Mouse (Mus musculus) olfactory bulb, adult 2 months (tissue): ENCODE measurements around the gene Zfr2.

Experiments used
- CTCF ChIP-seq: fragments of 200-500 bp; IDR thresholded peaks from 2 replicates; pipeline ENCODE4 v1.5.1; 2012; ENCODE audit warnings: low read depth, mild to moderate bottlenecking, low read length, moderate library complexity; ENCODE audit not compliant: insufficient read depth
- POLR2A ChIP-seq: fragments of 200-500 bp; IDR thresholded peaks from 2 replicates; pipeline ENCODE4 v1.6.1; 2012; ENCODE audit warnings: mild to moderate bottlenecking, low read depth, low read length, moderate library complexity; ENCODE audit not compliant: insufficient read depth

GRCm38 (mm10) chr10:81202978-81203720 lies 29.8 kb upstream of the Zfr2 start:
- TF ChIP-seq CTCF (no peak), POLR2A (no peak)
